Mouse (Mus musculus) heart, adult 2 months (tissue): ENCODE results near the gene Gm43191. TPM values are rescaled to one million over a fixed set of nuclear protein-coding genes. Genes with fewer than 3 reads are reported as not detected.

ENCODE experiments used
- DNase-seq, 2 experiments: peaks; one replicate each; pipeline ENCODE4 v3.0.0; 2021
- H3K27ac ChIP-seq: fragments of 200-600 bp; 2 replicates; pipeline ENCODE4 v1.8.1; 2022
- H3K27me3 ChIP-seq: fragments of 200-500 bp; 2 replicates; pipeline ENCODE4 v1.6.1; 2012; ENCODE audit warnings: mild to moderate bottlenecking, low read length, inconsistent platforms, mixed read lengths; ENCODE audit not compliant: control insufficient read depth, insufficient read depth
- H3K36me3 ChIP-seq: fragments of 200-500 bp; 2 replicates; pipeline ENCODE4 v1.6.1; 2012; ENCODE audit warnings: low read length, inconsistent platforms; ENCODE audit not compliant: control insufficient read depth, insufficient read depth
- H3K4me1 ChIP-seq: fragments of 200-500 bp; 2 replicates; pipeline ENCODE4 v1.6.1; 2011; ENCODE audit warnings: low read length; ENCODE audit not compliant: control insufficient read depth, insufficient read depth
- H3K4me3 ChIP-seq: fragments of 200-600 bp; 2 replicates; pipeline ENCODE4 v1.8.1; 2022
- H3K79me2 ChIP-seq: fragments of 200-500 bp; replicated peaks from 2 replicates; pipeline ENCODE4 v1.6.1; 2012; ENCODE audit warnings: mild to moderate bottlenecking, inconsistent platforms, low read length, moderate library complexity, mixed read lengths; ENCODE audit not compliant: control insufficient read depth, insufficient read depth
- H3K9ac ChIP-seq: fragments of 200-500 bp; 2 replicates; pipeline ENCODE4 v1.6.1; 2012; ENCODE audit warnings: low read depth, mild to moderate bottlenecking, control low read depth, inconsistent platforms, low read length, mixed read lengths
- CTCF ChIP-seq: fragments of 200-600 bp; IDR thresholded peaks from 2 replicates; pipeline ENCODE4 v1.8.1; 2022; ENCODE audit warnings: antibody characterized with exemption, mild to moderate bottlenecking, moderate library complexity
- EP300 ChIP-seq: fragments of 200-500 bp; IDR thresholded peaks from 2 replicates; pipeline ENCODE4 v1.6.1; 2011; ENCODE audit warnings: low read depth, low read length, control low read depth; ENCODE audit not compliant: insufficient read depth
- POLR2A ChIP-seq: fragments of 200-500 bp; IDR thresholded peaks from 2 replicates; pipeline ENCODE4 v1.6.1; 2011; ENCODE audit warnings: mild to moderate bottlenecking, low read depth, low read length, control low read depth; ENCODE audit not compliant: insufficient read depth
- WGBS: fragments of 180-500 bp; shearing (Covaris S2); methylation state at CpG from one replicate; pipeline ENCODE4 v1.1.7; 2018; 5-methylcytosine and 5-hydroxymethylcytosine counted together
- intact Hi-C: fragments of 180-260 bp; cut with DNase I; formaldehyde crosslinking; loops from one replicate; pipeline ENCODE4 v1.15.1; 2025
- polyA plus RNA-seq: library from polyadenylated mRNA; depleted of rRNA; stranded (reverse); fragments of >200 nt; gene quantifications from 2 replicates; pipeline ENCODE4 v1.2.3, GENCODE M21; 2012
- total RNA-seq, 2 experiments: library from RNA; stranded (reverse); gene quantifications; 2 replicates each; pipeline ENCODE4 v1.2.3; 2021

The Gm43191 gene
- total and polyA plus RNA-seq, 3 experiments = 0.78 to 1.5 TPM; not detected in 1

DNA sequence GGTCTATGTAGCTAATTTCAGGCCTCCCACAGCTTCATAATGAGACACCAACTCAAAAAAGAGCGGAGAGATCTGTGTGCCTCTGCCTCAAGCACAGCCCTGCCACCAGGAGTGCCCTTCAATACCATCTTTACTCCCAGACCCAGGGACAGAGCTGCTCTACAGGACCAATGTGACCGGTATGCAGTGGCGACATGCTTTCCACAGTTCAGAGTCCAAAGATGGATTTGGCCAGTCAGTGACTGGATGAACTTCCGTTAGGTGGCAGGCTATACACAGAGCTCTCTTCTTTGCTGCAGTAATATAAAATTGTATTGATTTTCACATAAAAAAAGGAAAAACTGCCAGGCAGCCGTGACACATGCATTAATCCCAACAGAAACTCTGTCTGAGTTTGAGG lies 22.8 kb upstream of the Gm43191 start:
- no peak for DNase-seq
- Histone ChIP-seq H3K79me2 (peaks cover 3% of the 10 kb centered on the region; the same call in 1 of the 2 replicates), H3K9ac (no peak overlapping the region), H3K36me3 (peaks cover 3% of the 10 kb centered on the region; the same call in 1 of the 2 replicates), H3K4me1 (no peaks in the 10 kb centered on the region), H3K4me3 (no peak overlapping the region), H3K27ac (no peak overlapping the region), H3K27me3 (no peaks in the 10 kb centered on the region)
- 94% methylated on average over 5 of the region's 5 CpGs for WGBS
- intact Hi-C loops = no loop called here
- TF ChIP-seq POLR2A = no peak
- TF ChIP-seq CTCF = 0 out of 2 replicates have a peak, but pooled peaks have one; percentile 16

DNA sequence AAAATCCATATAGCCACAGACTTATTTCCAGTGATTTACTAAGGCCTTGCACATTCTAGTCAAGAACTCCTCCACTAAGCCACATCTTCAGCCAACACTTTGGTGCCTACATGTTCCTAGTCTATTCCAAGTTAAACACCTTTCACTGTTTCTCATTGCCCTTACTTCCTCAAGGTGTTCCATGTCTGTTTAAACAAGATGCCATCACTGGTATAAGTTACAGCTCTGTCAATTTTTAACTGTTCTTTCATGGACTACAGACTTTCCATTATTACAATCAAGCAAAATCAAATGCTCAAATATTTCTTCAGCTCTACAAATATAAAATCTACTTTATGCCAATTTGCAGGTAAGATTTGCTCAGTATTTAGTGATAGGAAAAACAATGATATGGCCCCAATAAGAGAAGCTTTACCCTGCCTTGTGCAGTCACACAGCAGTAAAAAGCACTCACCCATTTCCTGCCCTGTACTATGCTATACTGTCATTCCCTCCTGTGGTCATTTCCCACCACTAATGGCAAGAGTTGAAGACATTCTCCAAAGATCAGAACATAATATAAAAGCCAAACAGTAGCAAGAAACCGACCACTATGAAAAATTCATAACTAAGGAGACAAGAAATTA lies 21.7 kb upstream of the Gm43191 start:
- intact Hi-C loops = no loop called here
- no peak for TF ChIP-seq CTCF
- no peak for TF ChIP-seq EP300
- H3K27ac ChIP-seq = no peak overlapping the region
- no peaks in the 10 kb centered on the region for H3K27me3 ChIP-seq
- WGBS = 94% methylated on average over 1 of the region's 1 CpGs
- H3K4me3 ChIP-seq = no peak overlapping the region
- H3K4me1 ChIP-seq = no peaks in the 10 kb centered on the region
- H3K9ac ChIP-seq = no peak overlapping the region
- no peak for DNase-seq
- H3K79me2 ChIP-seq = peaks cover 3% of the 10 kb centered on the region; the same call in 1 of the 2 replicates
- H3K36me3 ChIP-seq = peaks cover 3% of the 10 kb centered on the region; the same call in 1 of the 2 replicates

DNA sequence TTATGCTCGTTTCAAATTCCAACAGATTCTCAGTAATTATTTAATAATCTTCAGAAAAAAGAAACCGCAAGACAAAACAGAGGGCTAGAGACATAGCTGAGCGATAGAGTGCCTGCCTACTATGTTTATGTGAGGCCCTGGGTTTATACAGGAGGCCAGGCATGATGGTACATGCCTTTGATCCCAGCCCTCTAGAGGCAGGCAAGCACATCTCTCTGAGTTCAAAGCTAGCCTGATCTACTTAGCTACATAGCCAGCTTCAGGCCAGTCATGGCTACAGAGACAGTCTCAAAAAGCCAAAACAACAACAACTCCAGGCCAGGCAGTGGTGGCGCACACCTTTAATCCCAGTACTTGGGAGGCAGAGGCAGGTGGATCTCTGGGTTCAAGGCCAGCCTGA lies 20.5 kb upstream of the Gm43191 start:
- H3K9ac ChIP-seq = no peak overlapping the region
- intact Hi-C loops = no loop called here
- H3K79me2 ChIP-seq = peaks cover 3% of the 10 kb centered on the region; the same call in 1 of the 2 replicates
- TF ChIP-seq CTCF = no peak
- TF ChIP-seq POLR2A = no peak
- TF ChIP-seq EP300 = no peak
- DNase-seq = no peak
- H3K4me3 ChIP-seq = no peak overlapping the region
- H3K36me3 ChIP-seq = peaks cover 1% of the 10 kb centered on the region; the same call in 1 of the 2 replicates
- no peaks in the 10 kb centered on the region for H3K4me1 ChIP-seq
- 96% methylated on average over 4 of the region's 4 CpGs for WGBS
- H3K27ac ChIP-seq = no peak overlapping the region
- no peaks in the 10 kb centered on the region for H3K27me3 ChIP-seq

DNA sequence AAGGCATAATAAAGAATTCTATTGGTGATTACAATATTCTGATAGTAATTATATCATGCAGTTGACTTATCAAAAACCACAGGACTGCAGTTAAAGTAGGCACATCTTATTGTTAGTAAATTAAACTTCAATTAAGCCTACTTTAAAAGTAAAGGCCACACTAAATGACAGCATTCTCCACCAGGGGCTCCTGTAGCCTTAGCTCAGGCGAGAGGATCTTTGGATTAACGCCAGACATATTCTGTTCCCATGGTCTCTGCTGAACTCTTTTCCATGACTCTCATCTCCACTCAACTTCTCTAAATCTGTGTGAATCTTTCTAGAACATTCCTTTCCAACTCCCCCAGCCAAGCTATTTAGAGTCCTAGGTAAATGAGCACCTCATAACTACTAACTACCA lies 17.7 kb upstream of the Gm43191 start:
- Histone ChIP-seq H3K4me3 (no peak overlapping the region), H3K27ac (no peak overlapping the region), H3K36me3 (no peaks in the 10 kb centered on the region; the same call in 1 of the 2 replicates), H3K27me3 (no peaks in the 10 kb centered on the region), H3K9ac (no peak overlapping the region), H3K79me2 (peaks cover 3% of the 10 kb centered on the region; the same call in 1 of the 2 replicates), H3K4me1 (no peaks in the 10 kb centered on the region)
- no peak for DNase-seq
- TF ChIP-seq CTCF (peak; percentile 59), POLR2A (no peak), EP300 (no peak)
- intact Hi-C loops = no loop called here
- WGBS = 28% methylated on average over 2 of the region's 2 CpGs

DNA sequence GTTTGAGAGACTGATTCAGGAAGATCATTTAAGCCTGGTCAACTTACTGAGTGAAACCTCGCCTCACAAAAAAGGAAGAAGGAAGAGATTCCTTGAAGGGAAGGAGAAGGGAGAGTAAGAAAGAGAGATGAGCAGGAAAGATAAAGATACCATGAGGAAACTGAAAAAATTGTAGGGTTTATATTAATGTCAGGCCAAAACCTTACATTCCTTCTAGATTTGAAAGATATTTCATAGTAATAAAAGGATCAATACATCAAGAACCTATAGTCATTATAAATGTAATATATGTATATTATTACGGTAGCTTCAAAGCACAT lies 14.6 kb upstream of the Gm43191 start:
- TF ChIP-seq CTCF = no peak
- TF ChIP-seq POLR2A = no peak
- no peak for TF ChIP-seq EP300
- intact Hi-C loops = no loop called here
- no peak for DNase-seq
- Histone ChIP-seq H3K36me3 (peaks cover 2% of the 10 kb centered on the region), H3K9ac (no peak overlapping the region), H3K79me2 (0 out of 2 replicates have a peak, but pooled peaks cover 2% of the 10 kb centered on the region), H3K27ac (no peak overlapping the region), H3K27me3 (no peaks in the 10 kb centered on the region), H3K4me3 (no peak overlapping the region), H3K4me1 (peaks cover 1% of the 10 kb centered on the region)
- 77% methylated on average over 2 of the region's 2 CpGs for WGBS

DNA sequence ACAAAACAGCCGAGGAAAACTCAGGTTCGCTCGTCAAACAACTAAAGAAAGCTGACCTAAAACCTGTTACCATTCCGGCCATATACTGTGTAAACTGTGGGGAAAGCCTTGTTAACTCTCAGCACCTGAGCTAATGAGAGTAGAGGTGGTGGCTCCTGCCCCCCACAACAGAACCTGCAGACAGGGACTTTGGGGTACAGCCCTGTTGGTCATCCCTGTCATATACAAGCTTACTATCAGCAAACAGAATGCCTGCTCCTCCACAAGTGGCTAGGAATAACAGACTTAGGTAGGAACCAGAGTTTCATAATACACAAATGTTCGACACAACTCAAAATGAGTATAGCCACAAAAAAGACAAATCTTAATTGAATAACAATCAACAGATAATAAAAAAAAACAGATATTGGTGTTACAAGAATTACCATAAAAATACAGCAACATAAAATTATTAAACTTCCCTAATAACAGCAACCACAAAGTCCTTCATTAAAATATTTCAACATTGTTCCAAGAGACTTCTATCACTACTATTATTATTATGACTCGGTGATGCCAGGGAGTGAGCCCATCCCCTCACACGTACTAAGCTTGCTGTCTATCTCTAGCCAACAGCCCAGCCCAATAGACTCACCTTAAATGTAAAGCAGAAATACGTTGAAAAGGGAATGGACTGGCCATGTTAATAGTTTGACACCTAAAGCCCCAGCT lies 14.1 kb upstream of the Gm43191 start:
- peaks cover 3% of the 10 kb centered on the region for H3K4me1 ChIP-seq
- peaks cover 4% of the 10 kb centered on the region for H3K36me3 ChIP-seq
- WGBS = 87% methylated on average over 8 of the region's 8 CpGs
- no peak overlapping the region for H3K4me3 ChIP-seq
- no peak overlapping the region for H3K27ac ChIP-seq
- H3K79me2 ChIP-seq = 0 out of 2 replicates have a peak, but pooled peaks cover 2% of the 10 kb centered on the region
- H3K9ac ChIP-seq = no peak overlapping the region
- DNase-seq = no peak
- no peaks in the 10 kb centered on the region for H3K27me3 ChIP-seq
- TF ChIP-seq CTCF (no peak), EP300 (no peak), POLR2A (no peak)
- intact Hi-C loops = no loop called here
